Mouse (Mus musculus) heart, postnatal 4 days (tissue): ENCODE data around the gene Gprin1. TPM values are rescaled to one million over a fixed set of nuclear protein-coding genes. Genes with fewer than 3 reads are reported as not detected.

Experiments
- total RNA-seq, 2 experiments: library from RNA; stranded (reverse); gene quantifications; 2 replicates each; pipeline ENCODE4 v1.2.3; 2021

Gene Gprin1
- total RNA-seq, 2 experiments from 2014 or later: 0.10 to 0.11 TPM

Other genes starting within 250 kb of the Gprin1 start
- gene Simc1, start 246.1 kb downstream of the Gprin1 start, total RNA-seq: 1 to 10 TPM; 4.7 to 5.4 TPM
- gene 4833439L19Rik, start 184.4 kb downstream of the Gprin1 start, total RNA-seq: 10 to 100 TPM; 83.7 to 87.2 TPM
- 10 to 100 TPM; 13.3 to 13.7 TPM for gene Arl10, start 174.9 kb downstream of the Gprin1 start, total RNA-seq
- 10 to 100 TPM; 21.8 to 21.9 TPM for gene Nop16, start 159.8 kb downstream of the Gprin1 start, total RNA-seq
- 100 to 1,000 TPM; 224 to 238 TPM for gene Higd2a, start 159.7 kb downstream of the Gprin1 start, total RNA-seq
- 10 to 100 TPM; 90.0 to 96.8 TPM for gene Cltb, start 138.5 kb downstream of the Gprin1 start, total RNA-seq
- 10 to 100 TPM; 41.7 to 42.8 TPM for gene Faf2, start 128.1 kb downstream of the Gprin1 start, total RNA-seq
- 10 to 100 TPM; 60.7 to 67.0 TPM for gene Rnf44, start 56.0 kb downstream of the Gprin1 start, total RNA-seq
- not detected for gene Cdhr2, start 48.4 kb downstream of the Gprin1 start, total RNA-seq
- gene Sncb, start 16.7 kb upstream of the Gprin1 start, total RNA-seq: not detected
- not detected for gene Eif4e1b, start 34.1 kb upstream of the Gprin1 start, total RNA-seq
- 10 to 100 TPM in 1 of 2 experiments, 1 to 10 TPM in 1; 9.1 to 12.8 TPM for gene Tspan17, start 39.5 kb upstream of the Gprin1 start, total RNA-seq
- gene Unc5a, start 199.5 kb upstream of the Gprin1 start, total RNA-seq: 1 to 10 TPM; 1.3 to 1.4 TPM